Mouse (Mus musculus): ENCODE measurements at regions not wholly inside any gene's neighbourhood (a gene's known extent, or its start where the extent isn't known, plus 50 kb on each side); places are given as distances from the start of the nearest gene placed in this dataset.

DNA sequence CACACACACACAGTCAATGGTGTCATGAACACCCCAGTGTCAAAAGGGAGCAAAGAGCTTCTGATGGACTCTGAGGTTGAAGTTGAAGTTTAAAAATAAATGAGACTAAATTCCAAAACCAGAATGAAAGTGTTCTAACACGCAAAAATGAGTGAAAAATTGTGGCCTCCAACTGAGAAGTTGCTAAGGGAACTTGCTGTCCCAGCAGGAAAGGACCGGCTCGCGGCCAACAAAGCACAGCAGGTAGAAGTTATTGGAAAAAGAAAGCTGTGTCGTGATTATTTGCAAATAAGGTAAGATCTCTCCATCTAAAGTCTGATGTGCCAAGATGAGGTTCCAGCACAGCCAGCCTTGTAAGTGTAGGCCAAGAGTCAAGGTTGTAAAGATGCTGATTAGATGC, 169.7 kb downstream of the Nrp2 start:
- ATAC-seq (ENCODE audit: poor library complexity, severe bottlenecking), result no peak

DNA sequence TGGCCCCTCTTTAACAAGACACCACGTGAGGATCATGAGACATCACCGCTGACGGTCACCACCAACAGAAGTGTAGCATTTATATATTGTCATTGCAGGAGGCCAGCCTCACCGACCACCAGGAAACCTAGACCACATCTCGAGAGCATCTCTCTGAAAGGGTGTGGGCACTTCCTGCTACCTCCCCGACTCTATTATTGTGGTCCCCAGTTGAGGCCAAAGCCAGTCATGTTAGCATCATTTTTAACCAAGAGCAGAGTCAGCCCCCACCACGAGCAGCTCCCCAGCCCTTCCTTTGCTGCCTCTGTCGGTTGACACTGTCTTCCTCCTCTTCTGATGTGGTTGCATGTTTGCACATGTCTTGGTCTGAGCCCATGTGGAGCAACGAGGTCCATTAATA, 172.5 kb downstream of the Nrp2 start:
- ATAC-seq (ENCODE audit: poor library complexity, severe bottlenecking), result peak; percentile 89

DNA sequence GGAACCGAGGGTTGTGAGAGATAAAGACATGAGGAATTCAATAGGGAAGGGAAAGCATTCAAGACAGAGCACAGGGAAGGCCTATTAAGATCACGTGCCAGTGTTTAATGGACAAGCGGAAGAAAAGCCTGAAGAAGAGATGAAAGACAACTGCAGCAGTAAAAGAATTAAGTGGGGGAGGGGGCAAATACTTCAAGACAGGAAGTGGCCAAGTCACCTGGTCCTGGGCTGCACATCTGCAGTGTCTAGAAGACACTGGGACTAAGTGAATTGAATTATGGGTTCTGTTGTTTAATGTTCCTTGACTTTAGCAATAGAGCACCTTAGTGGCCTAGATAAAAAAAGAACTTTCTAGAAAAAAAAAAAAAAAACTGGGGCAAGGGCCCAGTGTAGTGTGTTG, 173.6 kb downstream of the Nrp2 start:
- no peak for ATAC-seq (ENCODE audit: poor library complexity, severe bottlenecking)

- ATAC-seq (ENCODE audit: poor library complexity, severe bottlenecking), result no peak
Measured at GRCm38 (mm10) chr1:62880882-62881291, 177.8 kb downstream of the Nrp2 start.

- ATAC-seq (ENCODE audit: poor library complexity, severe bottlenecking), result no peak
Measured at GRCm38 (mm10) chr1:62881477-62881876, 178.4 kb downstream of the Nrp2 start.

DNA sequence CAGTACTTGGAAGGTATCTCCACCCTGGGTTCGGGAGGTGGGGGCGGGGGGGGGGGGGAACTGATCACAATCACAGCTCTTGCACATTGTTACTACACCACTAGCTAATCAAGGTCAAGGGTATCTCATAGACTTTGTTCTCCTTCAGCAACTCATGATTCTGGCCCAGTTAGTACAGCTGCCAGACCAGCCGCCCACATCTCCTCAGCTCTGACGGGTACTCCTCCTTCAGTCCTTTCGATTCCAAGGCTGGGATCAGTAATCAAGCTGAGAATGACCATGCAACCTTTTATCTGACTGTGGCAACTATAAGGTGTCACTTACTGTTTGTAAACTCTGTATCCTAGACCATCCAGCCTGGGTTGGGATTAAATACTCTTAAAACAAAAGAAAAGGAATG, 178.9 kb downstream of the Nrp2 start:
- ATAC-seq (ENCODE audit: poor library complexity, severe bottlenecking), result no peak

DNA sequence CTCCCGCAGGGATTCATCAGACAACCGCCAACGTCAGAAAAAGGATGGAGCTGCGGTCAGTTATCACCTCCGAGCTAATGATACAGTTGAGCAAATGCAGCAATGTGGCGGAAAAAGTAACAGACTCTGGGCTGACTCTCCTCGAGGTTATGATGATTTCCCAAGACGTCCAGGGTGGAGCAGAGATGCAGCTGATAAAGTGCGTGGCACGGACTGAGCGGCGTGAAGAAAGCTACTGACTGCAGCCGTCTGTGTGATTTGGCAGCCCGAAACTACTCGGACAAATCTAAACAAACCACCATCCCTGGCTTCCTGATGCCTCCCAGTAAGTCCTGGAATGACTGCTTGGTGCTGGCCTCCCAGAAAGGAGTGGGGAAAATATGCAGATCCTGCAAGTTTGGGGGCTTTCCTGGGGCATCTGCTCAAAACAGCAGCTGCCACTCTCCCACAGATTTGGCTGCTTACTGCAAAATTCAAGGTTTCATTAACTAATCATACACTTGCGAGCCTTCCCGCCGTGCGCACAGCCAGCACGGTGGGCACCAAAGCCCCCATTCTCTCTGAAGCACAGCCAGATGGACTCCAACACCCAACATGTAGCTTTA, 181.9 kb downstream of the Nrp2 start:
- no peak for ATAC-seq (ENCODE audit: poor library complexity, severe bottlenecking)

GRCm38 (mm10) chr1:62887585-62888483, 184.7 kb downstream of the Nrp2 start:
- ATAC-seq (ENCODE audit: poor library complexity, severe bottlenecking), result no peak

GRCm38 (mm10) chr1:62901375-62901774, 198.3 kb downstream of the Nrp2 start:
- ATAC-seq (ENCODE audit: poor library complexity, severe bottlenecking), result no peak

DNA sequence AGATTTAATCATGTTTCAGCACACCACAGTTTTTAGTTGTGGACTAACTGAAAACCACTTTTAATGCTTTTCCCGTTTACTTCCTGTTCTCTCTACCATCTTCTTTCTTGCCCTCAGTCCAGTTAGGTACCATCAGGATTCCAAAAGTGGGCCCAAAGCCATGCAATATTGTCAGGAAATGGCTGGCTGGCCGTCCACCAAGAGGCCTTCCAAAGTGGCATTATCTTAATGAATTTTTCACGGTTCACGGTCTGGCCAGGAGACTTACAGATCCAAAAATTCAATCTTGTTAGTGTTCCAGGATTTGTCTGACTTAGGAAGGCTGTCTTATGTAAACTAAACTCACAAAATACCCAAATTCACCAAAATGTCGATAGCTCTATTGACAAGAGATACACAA, 198.8 kb downstream of the Nrp2 start:
- no peak for ATAC-seq (ENCODE audit: poor library complexity, severe bottlenecking)

GRCm38 (mm10) chr1:62902931-62903453, 199.9 kb downstream of the Nrp2 start:
- ATAC-seq (ENCODE audit: poor library complexity, severe bottlenecking), result no peak

- ATAC-seq (ENCODE audit: poor library complexity, severe bottlenecking), result no peak
Measured at GRCm38 (mm10) chr1:62905739-62906138, 202.7 kb downstream of the Nrp2 start.

DNA sequence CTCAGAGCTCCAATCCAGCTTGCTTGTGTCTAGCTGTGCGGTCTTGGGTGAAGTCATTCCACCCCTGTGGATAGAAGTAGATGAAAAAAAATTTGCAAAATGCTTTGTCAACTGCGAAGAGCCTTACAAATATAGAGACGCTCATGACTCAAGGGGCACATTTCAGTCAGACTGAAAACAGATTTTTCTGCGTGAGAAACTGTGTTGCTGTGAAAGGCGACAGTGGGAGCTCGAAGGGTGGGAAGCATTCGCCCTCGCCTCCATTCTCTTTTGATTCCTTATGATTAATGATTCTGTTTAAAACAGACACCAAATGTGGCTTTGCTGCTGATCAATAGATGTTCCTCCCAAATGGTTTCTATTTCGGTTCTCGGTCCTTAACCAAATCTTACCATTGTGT, 204.2 kb downstream of the Nrp2 start:
- ATAC-seq (ENCODE audit: poor library complexity, severe bottlenecking), result no peak

All from megakaryocyte, adult 5-6 weeks (primary cell).